Mouse (Mus musculus) ES-CJ7 (cell line): Measurements from ENCODE around the gene Gm15114.
"Not testable (repeated sequence)": the region's sequence is repeated elsewhere in the genome, so short reads cannot be mapped to it uniquely, and the experiment has no call there.

Experiments
- DNase-seq: peaks from one replicate; pipeline ENCODE4 v3.0.0; 2011; ENCODE audit warnings: low read depth, low spot score

The Gm15114 gene

DNA sequence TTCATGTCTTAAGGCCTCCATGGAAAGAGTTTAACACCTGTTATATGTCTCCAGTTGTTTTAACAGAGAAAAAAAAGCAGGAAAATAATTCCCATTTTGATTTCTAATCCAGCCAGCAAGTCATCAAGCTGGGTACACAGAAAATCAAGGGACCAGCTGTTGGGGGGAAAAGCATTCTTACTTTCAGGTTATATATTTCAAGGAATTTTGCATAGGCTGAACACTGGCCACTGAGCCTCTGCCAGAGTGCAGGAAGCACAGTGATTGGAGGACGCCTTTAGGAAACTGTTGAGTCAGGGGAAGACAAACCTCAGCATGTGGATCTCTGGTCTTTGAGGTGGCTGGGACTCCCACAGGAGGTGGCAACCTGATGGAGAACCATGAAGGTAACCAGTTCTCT, at the start of gene Gm15114:
Gm15114 (plus strand) TSS at position 301 of the 400 bp plus-strand sequence.
- not testable (repeated sequence) for DNase-seq
